Mouse (Mus musculus) myocyte (in vitro differentiated cells): ENCODE results near the gene Recql5. TPM values are rescaled to one million over a fixed set of nuclear protein-coding genes. Genes with fewer than 3 reads are reported as not detected.

Source experiments
- H3K27me3 ChIP-seq: one replicate; pipeline ENCODE4 v1.6.1; 2011; ENCODE audit not compliant: control insufficient read depth, insufficient read depth, insufficient read length
- H3K36me3 ChIP-seq: one replicate; pipeline ENCODE4 v1.6.1; 2011; ENCODE audit not compliant: control insufficient read depth, insufficient read depth
- H3K4me2 ChIP-seq: one replicate; pipeline ENCODE4 v1.6.1; 2011; ENCODE audit warnings: low read depth, control low read depth
- H3K4me3 ChIP-seq: one replicate; pipeline ENCODE4 v1.5.1; 2011; ENCODE audit warnings: mild to moderate bottlenecking, control low read depth, moderate library complexity
- H3K79me2 ChIP-seq: one replicate; pipeline ENCODE4 v1.6.1; 2011; ENCODE audit not compliant: control insufficient read depth, insufficient read depth
- H3ac ChIP-seq: one replicate; pipeline ENCODE4 v1.6.1; 2011; ENCODE audit not compliant: control insufficient read depth, insufficient read length
- CEBPB ChIP-seq: IDR thresholded peaks from 2 replicates; pipeline ENCODE4 v1.6.1; 2011; ENCODE audit warnings: mild to moderate bottlenecking, moderate library complexity; ENCODE audit not compliant: poor library complexity, insufficient read depth, severe bottlenecking
- E2F4 ChIP-seq: IDR thresholded peaks from one replicate; pipeline ENCODE4 v1.6.1; 2011; ENCODE audit warnings: mild to moderate bottlenecking, control low read depth, moderate library complexity; ENCODE audit not compliant: insufficient read depth
- MAX ChIP-seq: IDR thresholded peaks from one replicate; pipeline ENCODE4 v1.6.1; 2011; ENCODE audit warnings: low read depth, mild to moderate bottlenecking, control low read depth
- MYOD1 ChIP-seq, 3 experiments: IDR thresholded peaks; one replicate each; pipeline ENCODE4 v1.6.1; 2011; ENCODE audit warnings: control low read depth in 2 of 3, low read depth in 2 of 3, mild to moderate bottlenecking in 2 of 3, moderate library complexity in 1 of 3; ENCODE audit not compliant: insufficient read length in 2 of 3, control insufficient read depth in 1 of 3
- MYOG ChIP-seq, 3 experiments: IDR thresholded peaks; one replicate each; pipeline ENCODE4 v1.6.1; 2011; ENCODE audit warnings: control low read depth in 2 of 3, low read depth in 2 of 3, mild to moderate bottlenecking in 2 of 3; ENCODE audit not compliant: insufficient read length in 2 of 3, control insufficient read depth in 1 of 3, insufficient read depth in 1 of 3
- POLR2A ChIP-seq: IDR thresholded peaks from one replicate; pipeline ENCODE4 v1.6.1; 2011; ENCODE audit warnings: low read depth, mild to moderate bottlenecking, control low read depth, moderate library complexity; ENCODE audit not compliant: insufficient read length
- POLR2AphosphoS2 ChIP-seq: IDR thresholded peaks from one replicate; pipeline ENCODE4 v1.6.1; 2011; ENCODE audit warnings: low read depth, control low read depth; ENCODE audit not compliant: insufficient read length
- REST ChIP-seq: IDR thresholded peaks from one replicate; pipeline ENCODE4 v1.6.1; 2011; ENCODE audit warnings: mild to moderate bottlenecking, control low read depth, moderate library complexity; ENCODE audit not compliant: insufficient read depth, insufficient read length
- SRF ChIP-seq: IDR thresholded peaks from one replicate; pipeline ENCODE4 v1.6.1; 2011; ENCODE audit warnings: low read depth; ENCODE audit not compliant: control insufficient read depth, insufficient read length
- TCF12 ChIP-seq: IDR thresholded peaks from one replicate; pipeline ENCODE4 v1.6.1; 2011; ENCODE audit warnings: mild to moderate bottlenecking, control low read depth; ENCODE audit not compliant: poor library complexity, insufficient read depth, severe bottlenecking
- TCF3 ChIP-seq: IDR thresholded peaks from one replicate; pipeline ENCODE4 v1.6.1; 2011; ENCODE audit warnings: low read depth, control low read depth; ENCODE audit not compliant: insufficient read length
- USF1 ChIP-seq: IDR thresholded peaks from one replicate; pipeline ENCODE4 v1.6.1; 2011; ENCODE audit warnings: low read depth, mild to moderate bottlenecking, control low read depth, moderate library complexity
- polyA plus RNA-seq: library from polyadenylated mRNA; unstranded; fragments of >200 nt; fragmentation: generic; extraction: Trizol; gene quantifications from one replicate; pipeline ENCODE4 v1.2.1, GENCODE M21; 2012; ENCODE audit warnings: missing spikeins

Recql5 gene
- polyA plus RNA-seq, 1 experiment, result 13.1 TPM

DNA sequence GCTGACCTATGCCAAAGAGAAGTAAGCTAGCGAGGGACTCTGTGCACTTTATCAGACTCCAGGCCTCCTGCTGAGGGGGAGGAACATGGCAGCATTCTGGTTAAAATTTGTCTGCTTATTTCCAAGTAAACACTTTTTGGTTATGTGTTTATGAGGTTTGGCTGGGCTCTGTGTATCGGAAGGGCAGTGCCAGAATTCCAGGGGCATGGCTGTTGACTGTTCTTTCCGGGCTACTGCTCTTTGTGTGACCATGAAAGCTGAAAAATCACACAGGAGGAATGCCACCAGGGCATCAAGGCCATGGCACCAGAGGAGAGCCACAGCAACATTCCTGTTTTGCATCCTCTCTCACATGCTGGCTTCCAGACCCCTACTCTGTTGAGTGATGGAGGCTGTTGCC lies 27.2 kb downstream of the Recql5 start:
- Histone ChIP-seq H3K27me3 (no peaks in the 10 kb centered on the region), H3K4me2 (no peak overlapping the region), H3K4me3 (no peak overlapping the region), H3K79me2 (no peaks in the 10 kb centered on the region), H3ac (no peak overlapping the region), H3K36me3 (no peaks in the 10 kb centered on the region)
- TF ChIP-seq TCF3 (no peak), POLR2AphosphoS2 (peak; percentile 9)

DNA sequence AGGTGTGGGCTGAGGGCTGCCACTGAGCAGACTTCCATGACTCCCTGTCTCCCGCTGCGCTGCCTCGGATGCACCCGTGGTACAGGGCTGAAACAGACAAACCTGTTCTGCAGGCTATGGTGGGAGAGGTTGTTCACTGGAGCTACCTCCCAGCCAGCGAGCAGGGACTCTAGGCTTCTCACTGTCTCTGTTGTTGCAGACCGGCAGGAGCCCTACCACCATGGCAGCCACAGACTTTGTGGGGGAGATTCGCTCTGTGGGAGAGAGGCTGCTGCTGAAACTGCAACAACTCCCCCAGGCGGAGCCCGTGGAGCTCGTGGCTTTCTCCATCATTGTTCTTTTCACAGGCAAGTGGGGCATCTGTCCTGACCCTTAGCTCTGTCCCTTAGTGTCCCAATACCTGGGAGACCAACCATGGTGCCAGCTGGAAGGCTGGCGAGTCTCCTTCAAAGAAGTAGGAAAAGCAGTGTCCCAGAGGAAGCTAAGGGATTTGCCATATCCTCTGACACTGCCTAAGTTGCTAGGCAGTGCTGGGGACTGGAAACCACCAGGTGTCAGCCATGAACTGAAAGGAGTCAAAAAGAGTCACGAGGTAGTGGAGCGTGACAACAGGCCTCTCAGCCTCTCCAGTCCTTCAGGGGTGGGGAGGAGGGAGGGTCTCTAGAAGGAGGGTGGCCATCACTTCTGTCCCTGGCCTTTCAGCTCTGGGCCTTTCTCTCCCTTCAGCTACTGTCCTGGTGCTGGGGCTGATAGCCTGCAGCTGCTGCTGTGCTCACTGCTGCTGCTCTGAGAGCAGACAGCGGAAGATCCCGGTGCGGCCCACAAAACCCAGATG lies 28.1 kb downstream of the Recql5 start:
- TF ChIP-seq REST (no peak), TCF3 (no peak), CEBPB (no peak), POLR2AphosphoS2 (peak; percentile 55), USF1 (no peak), MYOD1 (IDR thresholded peaks at IDR 0.05; ENCODE audit: control insufficient read depth in 1 of 3, insufficient read length in 2 of 3, low read depth in 2 of 3) (no peak), POLR2A (no peak), SRF (no peak), MYOG (IDR thresholded peaks at IDR 0.05; ENCODE audit: control insufficient read depth in 1 of 3, insufficient read depth in 1 of 3, insufficient read length in 2 of 3, low read depth in 2 of 3) (peak in 1 of 3 experiments; percentile 33)
- no peak overlapping the region for H3ac ChIP-seq
- H3K4me3 ChIP-seq, result no peak overlapping the region
- H3K27me3 ChIP-seq, result no peaks in the 10 kb centered on the region
- H3K79me2 ChIP-seq, result no peaks in the 10 kb centered on the region
- H3K36me3 ChIP-seq, result no peaks in the 10 kb centered on the region
- no peak overlapping the region for H3K4me2 ChIP-seq

DNA sequence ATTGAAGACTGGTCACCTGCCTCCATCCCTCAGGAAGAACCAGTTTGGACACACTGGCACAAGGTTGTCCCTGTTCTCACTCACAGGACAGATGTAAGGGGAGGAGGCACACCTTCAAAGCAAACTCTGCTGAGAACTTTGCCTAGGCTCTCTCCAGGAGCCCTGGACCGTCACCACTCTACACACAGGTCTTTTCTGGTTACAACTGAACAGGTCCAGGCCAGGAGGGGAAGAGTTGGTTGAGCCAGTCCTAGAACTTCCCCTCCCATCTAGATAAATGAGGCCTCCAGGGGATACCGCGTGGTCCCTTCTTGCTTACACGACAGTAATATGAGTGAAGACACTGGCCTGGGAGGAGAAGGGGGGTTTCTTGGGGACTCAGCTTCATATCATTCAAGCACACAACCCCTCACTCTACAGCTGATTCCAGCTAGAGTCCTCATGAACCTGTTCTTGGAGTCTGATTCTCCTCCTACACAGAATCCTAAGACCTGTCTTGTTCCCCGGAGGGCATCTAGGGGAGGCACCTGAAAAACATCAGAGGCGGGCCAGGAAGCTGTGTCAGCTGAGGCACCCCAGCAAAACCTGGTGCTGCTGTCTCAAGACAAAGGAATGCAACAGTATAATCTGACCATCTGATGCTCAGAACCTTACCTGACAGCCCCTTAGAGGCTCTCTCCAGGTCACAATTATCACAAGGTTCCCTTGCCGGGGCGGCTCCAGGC lies 28.9 kb downstream of the Recql5 start:
- Histone ChIP-seq H3K4me3 (no peak overlapping the region), H3K4me2 (peak overlapping the region; percentile 15), H3K27me3 (no peaks in the 10 kb centered on the region), H3K79me2 (no peaks in the 10 kb centered on the region), H3ac (no peak overlapping the region), H3K36me3 (no peaks in the 10 kb centered on the region)
- no peak for TF ChIP-seq E2F4
- no peak for TF ChIP-seq TCF12
- no peak for TF ChIP-seq SRF

DNA sequence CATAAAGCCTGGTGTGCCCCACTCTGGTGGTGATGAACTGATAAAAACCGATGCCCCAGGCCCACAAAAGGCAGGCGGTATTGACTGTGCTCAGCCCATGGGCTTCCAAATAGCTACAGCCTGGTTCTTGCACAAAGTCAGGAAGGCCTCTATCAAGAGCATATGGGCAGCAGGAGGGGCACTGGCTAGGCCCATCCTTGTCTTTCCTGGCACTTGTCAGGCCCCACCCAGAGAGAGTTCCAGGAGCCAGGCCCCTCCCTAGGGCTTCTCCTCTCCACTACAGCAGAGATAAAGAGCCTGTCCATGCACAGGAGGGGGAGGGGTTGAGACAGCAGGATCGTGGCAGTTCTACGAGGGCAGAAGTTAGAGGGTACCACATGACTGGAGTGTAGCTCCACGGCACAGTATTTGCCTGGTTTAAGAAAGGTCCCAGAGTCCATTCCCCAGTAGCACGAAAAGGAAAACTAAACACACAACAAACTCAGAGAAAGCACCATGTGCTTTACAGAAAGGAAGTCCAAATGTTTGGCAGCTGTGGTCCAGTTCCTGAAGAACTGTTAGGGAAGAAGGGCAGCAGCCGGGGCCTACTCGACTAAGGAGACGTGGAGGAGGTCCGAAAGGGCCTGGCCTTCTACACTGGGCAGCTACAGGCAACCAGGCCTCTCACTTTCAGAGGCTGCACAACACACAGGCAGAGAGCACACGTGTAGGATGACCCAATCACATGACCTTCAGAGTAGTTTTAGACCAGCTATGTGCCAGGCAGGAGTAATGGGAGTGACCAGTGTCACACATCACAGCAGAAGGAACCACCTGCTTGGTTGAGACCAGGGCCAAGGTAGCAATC lies 29.7 kb downstream of the Recql5 start:
- TF ChIP-seq REST, result no peak
- TF ChIP-seq SRF, result no peak
- TF ChIP-seq TCF3, result no peak
- peak; percentile 65 for TF ChIP-seq POLR2AphosphoS2
- TF ChIP-seq USF1, result no peak
- TF ChIP-seq MAX, result no peak
- TF ChIP-seq E2F4, result no peak
- peak in 1 of 3 experiments; percentile 36 for TF ChIP-seq MYOD1 (IDR thresholded peaks at IDR 0.05; ENCODE audit: control insufficient read depth in 1 of 3, insufficient read length in 2 of 3, low read depth in 2 of 3)
- no peak for TF ChIP-seq POLR2A
- no peak for TF ChIP-seq TCF12
- TF ChIP-seq CEBPB, result no peak
- peak in 1 of 3 experiments; percentile 14 for TF ChIP-seq MYOG (IDR thresholded peaks at IDR 0.05; ENCODE audit: control insufficient read depth in 1 of 3, insufficient read depth in 1 of 3, insufficient read length in 2 of 3, low read depth in 2 of 3)
- H3K27me3 ChIP-seq, result no peaks in the 10 kb centered on the region
- H3K4me3 ChIP-seq, result no peak overlapping the region
- no peaks in the 10 kb centered on the region for H3K79me2 ChIP-seq
- peak overlapping the region; percentile 76 for H3K4me2 ChIP-seq
- H3ac ChIP-seq, result no peak overlapping the region
- no peaks in the 10 kb centered on the region for H3K36me3 ChIP-seq

DNA sequence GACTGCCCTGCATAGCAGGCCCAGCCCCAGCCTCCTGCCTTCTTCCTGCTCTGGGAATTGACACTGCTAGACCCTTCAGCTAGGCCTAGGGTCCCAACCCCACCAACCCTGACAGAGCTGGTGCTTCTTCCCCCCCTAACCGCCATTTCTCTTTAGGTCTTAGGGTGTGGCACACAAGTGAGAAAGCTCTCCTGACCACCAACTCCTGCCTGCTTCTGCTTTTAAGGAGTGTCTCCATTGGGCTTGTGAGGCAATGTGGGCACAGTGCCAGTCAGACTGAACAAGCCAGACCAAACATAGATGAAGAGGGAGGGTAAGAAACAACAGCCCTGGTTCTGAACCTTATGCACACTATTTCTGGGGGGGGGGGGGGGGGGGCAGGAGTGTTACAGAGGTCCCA lies 30.4 kb downstream of the Recql5 start:
- H3ac ChIP-seq, result no peak overlapping the region
- peak overlapping the region; percentile 76 for H3K4me2 ChIP-seq
- no peaks in the 10 kb centered on the region for H3K79me2 ChIP-seq
- H3K36me3 ChIP-seq, result no peaks in the 10 kb centered on the region
- H3K4me3 ChIP-seq, result peak overlapping the region; percentile 29
- H3K27me3 ChIP-seq, result no peaks in the 10 kb centered on the region
- TF ChIP-seq TCF3, result no peak
- TF ChIP-seq MYOG (IDR thresholded peaks at IDR 0.05; ENCODE audit: control insufficient read depth in 1 of 3, insufficient read depth in 1 of 3, insufficient read length in 2 of 3, low read depth in 2 of 3), result no peak
- no peak for TF ChIP-seq MAX
- peak; percentile 27 for TF ChIP-seq POLR2AphosphoS2
- TF ChIP-seq REST, result no peak
- TF ChIP-seq POLR2A, result peak; percentile 15
